Mouse (Mus musculus): Measurements from ENCODE around the gene Wrap53. TPM values are rescaled to one million over a fixed set of nuclear protein-coding genes. Genes with fewer than 3 reads are reported as not detected.
A peak's percentile ranks its signal among the peaks of the same experiment; 100 is the strongest.

Wrap53 gene
- polyA plus RNA-seq, 1 experiment, result 18.8 TPM

- H3K27me3 ChIP-seq (ENCODE audit: control insufficient read depth, insufficient read depth, low read length), result no peaks in the 10 kb centered on the region
- TF ChIP-seq POLR2A (IDR thresholded peaks at IDR 0.05; ENCODE audit: borderline replicate concordance, insufficient read depth, low read length), result peak; percentile 38; the same call in 1 of the 2 replicates
- TF ChIP-seq CTCF (IDR thresholded peaks at IDR 0.05; ENCODE audit: borderline replicate concordance, insufficient read depth, low read depth, low read length), result no peak
- H3K4me3 ChIP-seq (replicated peaks; ENCODE audit: insufficient read depth, low read depth, low read length), result peak overlapping the region; percentile 91
- H3K27ac ChIP-seq (ENCODE audit: insufficient read depth, low read length), result peak overlapping the region; percentile 97
- DNase-seq, result no peak
- under 1% methylated on average over 25 of the region's 25 CpGs for WGBS
- H3K4me1 ChIP-seq (ENCODE audit: control insufficient read depth, insufficient read depth, low read length), result peaks cover 5% of the 10 kb centered on the region
Measured at GRCm38 (mm10) chr11:69580572-69581146, 604 bp upstream of the Wrap53 start.

GRCm38 (mm10) chr11:69579128-69580017, 682 bp downstream of the Wrap53 start:
- H3K27ac ChIP-seq (ENCODE audit: insufficient read depth, low read length), result peak overlapping the region; percentile 45
- no peaks in the 10 kb centered on the region for H3K27me3 ChIP-seq (ENCODE audit: control insufficient read depth, insufficient read depth, low read length)
- under 1% methylated on average over 39 of the region's 39 CpGs for WGBS
- H3K4me1 ChIP-seq (ENCODE audit: control insufficient read depth, insufficient read depth, low read length), result peaks cover 5% of the 10 kb centered on the region
- peak overlapping the region; percentile 91 for H3K4me3 ChIP-seq (replicated peaks; ENCODE audit: insufficient read depth, low read depth, low read length)
- DNase-seq, result peak; percentile 98 to 99
- TF ChIP-seq POLR2A (IDR thresholded peaks at IDR 0.05; ENCODE audit: borderline replicate concordance, insufficient read depth, low read length) (peak; percentile 68; the same call in 1 of the 2 replicates), CTCF (IDR thresholded peaks at IDR 0.05; ENCODE audit: borderline replicate concordance, insufficient read depth, low read depth, low read length) (peak; percentile 98)

GRCm38 (mm10) chr11:69578301-69578700, 1.8 kb downstream of the Wrap53 start:
- TF ChIP-seq POLR2A (IDR thresholded peaks at IDR 0.05; ENCODE audit: borderline replicate concordance, insufficient read depth, low read length), result no peak
- TF ChIP-seq CTCF (IDR thresholded peaks at IDR 0.05; ENCODE audit: borderline replicate concordance, insufficient read depth, low read depth, low read length), result no peak
- Histone ChIP-seq H3K4me3 (replicated peaks; ENCODE audit: insufficient read depth, low read depth, low read length) (peak overlapping the region; percentile 91), H3K4me1 (ENCODE audit: control insufficient read depth, insufficient read depth, low read length) (peaks cover 5% of the 10 kb centered on the region), H3K27ac (ENCODE audit: insufficient read depth, low read length) (no peak overlapping the region; the same call in 1 of the 2 replicates), H3K27me3 (ENCODE audit: control insufficient read depth, insufficient read depth, low read length) (no peaks in the 10 kb centered on the region)
- 9% methylated on average over 15 of the region's 15 CpGs for WGBS
- DNase-seq, result peak in 1 of 2 experiments; percentile 25

GRCm38 (mm10) chr11:69576307-69576706, 3.7 kb downstream of the Wrap53 start:
- H3K4me1 ChIP-seq (ENCODE audit: control insufficient read depth, insufficient read depth, low read length), result peaks cover 5% of the 10 kb centered on the region; the same call in 1 of the 2 replicates
- no peak for TF ChIP-seq POLR2A (IDR thresholded peaks at IDR 0.05; ENCODE audit: borderline replicate concordance, insufficient read depth, low read length)
- TF ChIP-seq CTCF (IDR thresholded peaks at IDR 0.05; ENCODE audit: borderline replicate concordance, insufficient read depth, low read depth, low read length), result no peak
- no peak overlapping the region for H3K27ac ChIP-seq (ENCODE audit: insufficient read depth, low read length)
- H3K27me3 ChIP-seq (ENCODE audit: control insufficient read depth, insufficient read depth, low read length), result no peaks in the 10 kb centered on the region
- no peak overlapping the region for H3K4me3 ChIP-seq (replicated peaks; ENCODE audit: insufficient read depth, low read depth, low read length)
- no peak for DNase-seq
- 62% methylated on average over 5 of the region's 5 CpGs for WGBS

GRCm38 (mm10) chr11:69575220-69575619, 4.8 kb downstream of the Wrap53 start:
- Histone ChIP-seq H3K27me3 (ENCODE audit: control insufficient read depth, insufficient read depth, low read length) (no peaks in the 10 kb centered on the region), H3K4me1 (ENCODE audit: control insufficient read depth, insufficient read depth, low read length) (peaks cover 5% of the 10 kb centered on the region; the same call in 1 of the 2 replicates), H3K27ac (ENCODE audit: insufficient read depth, low read length) (no peak overlapping the region), H3K4me3 (replicated peaks; ENCODE audit: insufficient read depth, low read depth, low read length) (no peak overlapping the region)
- DNase-seq, result peak in 1 of 2 experiments; percentile 13
- TF ChIP-seq POLR2A (IDR thresholded peaks at IDR 0.05; ENCODE audit: borderline replicate concordance, insufficient read depth, low read length) (no peak), CTCF (IDR thresholded peaks at IDR 0.05; ENCODE audit: borderline replicate concordance, insufficient read depth, low read depth, low read length) (peak; percentile 55; the same call in 1 of the 2 replicates)
- WGBS, result 56% methylated on average over 3 of the region's 3 CpGs

- Histone ChIP-seq H3K4me1 (ENCODE audit: control insufficient read depth, insufficient read depth, low read length) (peaks cover 4% of the 10 kb centered on the region; the same call in 1 of the 2 replicates), H3K27me3 (ENCODE audit: control insufficient read depth, insufficient read depth, low read length) (no peaks in the 10 kb centered on the region), H3K27ac (ENCODE audit: insufficient read depth, low read length) (no peak overlapping the region), H3K4me3 (replicated peaks; ENCODE audit: insufficient read depth, low read depth, low read length) (no peak overlapping the region)
- DNase-seq, result no peak
- 79% methylated on average over 8 of the region's 8 CpGs for WGBS
- TF ChIP-seq CTCF (IDR thresholded peaks at IDR 0.05; ENCODE audit: borderline replicate concordance, insufficient read depth, low read depth, low read length) (no peak), POLR2A (IDR thresholded peaks at IDR 0.05; ENCODE audit: borderline replicate concordance, insufficient read depth, low read length) (no peak)
Measured at GRCm38 (mm10) chr11:69565131-69565530, 14.9 kb downstream of the Wrap53 start.

GRCm38 (mm10) chr11:69564391-69564790, 15.7 kb downstream of the Wrap53 start:
- DNase-seq, result no peak
- WGBS, result 49% methylated on average over 3 of the region's 3 CpGs
- peaks cover 4% of the 10 kb centered on the region; the same call in 1 of the 2 replicates for H3K4me1 ChIP-seq (ENCODE audit: control insufficient read depth, insufficient read depth, low read length)
- H3K4me3 ChIP-seq (replicated peaks; ENCODE audit: insufficient read depth, low read depth, low read length), result no peak overlapping the region
- TF ChIP-seq CTCF (IDR thresholded peaks at IDR 0.05; ENCODE audit: borderline replicate concordance, insufficient read depth, low read depth, low read length) (no peak), POLR2A (IDR thresholded peaks at IDR 0.05; ENCODE audit: borderline replicate concordance, insufficient read depth, low read length) (no peak)
- H3K27me3 ChIP-seq (ENCODE audit: control insufficient read depth, insufficient read depth, low read length), result no peaks in the 10 kb centered on the region
- no peak overlapping the region for H3K27ac ChIP-seq (ENCODE audit: insufficient read depth, low read length)
